Mouse (Mus musculus) megakaryocyte, embryonic 14.5 days (primary cell): ENCODE data around the gene Etl4.

Source experiments
- FLI1 ChIP-seq: IDR thresholded peaks from 2 replicates; pipeline ENCODE4 v1.6.1; 2012; ENCODE audit warnings: low read length, inconsistent platforms, mixed read lengths
- GATA1 ChIP-seq: IDR thresholded peaks from 3 replicates; pipeline ENCODE4 v1.6.1; 2012; ENCODE audit warnings: mixed read lengths, low read length, inconsistent platforms, borderline replicate concordance

- TF ChIP-seq GATA1 (no peak), FLI1 (no peak)
These were observed 693.1 kb downstream of the Etl4 start for GRCm38 (mm10) chr2:20602656-20603055.
